Mouse (Mus musculus) heart, postnatal 0 days (tissue): Measurements from ENCODE around the gene Synm. TPM values are rescaled to one million over a fixed set of nuclear protein-coding genes. Genes with fewer than 3 reads are reported as not detected.
A peak's percentile ranks its signal among the peaks of the same experiment; 100 is the strongest.

Source experiments
- ATAC-seq: fragments of 200-750 bp; cut with Nextera tagmentation; 2 replicates; pipeline ENCODE4 v1.8.0; 2017; ENCODE audit warnings: low read depth, moderate number of reproducible peaks, moderate library complexity; ENCODE audit not compliant: insufficient read depth
- DNase-seq: peaks from one replicate; pipeline ENCODE4 v3.0.0-alpha.2; 2016; ENCODE audit warnings: low spot score
- H3K27ac ChIP-seq: fragments of 300-500 bp; sonication (generic); 2 replicates; pipeline ENCODE4 v1.5.1; 2014; ENCODE audit warnings: low read depth, mild to moderate bottlenecking
- H3K27me3 ChIP-seq: fragments of 300-500 bp; sonication (generic); 2 replicates; pipeline ENCODE4 v1.6.1; 2014; ENCODE audit warnings: low read length, mixed read lengths; ENCODE audit not compliant: control insufficient read depth, insufficient read depth
- H3K36me3 ChIP-seq: fragments of 300-500 bp; sonication (generic); replicated peaks from 2 replicates; pipeline ENCODE4 v1.6.1; 2014; ENCODE audit warnings: low read length, mixed read lengths; ENCODE audit not compliant: control insufficient read depth, insufficient read depth
- H3K4me1 ChIP-seq: fragments of 300-500 bp; sonication (generic); 2 replicates; pipeline ENCODE4 v1.6.1; 2014; ENCODE audit warnings: antibody characterized with exemption; ENCODE audit not compliant: control insufficient read depth, insufficient read depth
- H3K4me2 ChIP-seq: fragments of 300-500 bp; sonication (generic); 2 replicates; pipeline ENCODE4 v1.6.1; 2014; ENCODE audit warnings: low read depth, mild to moderate bottlenecking, low read length, moderate library complexity
- H3K4me3 ChIP-seq: fragments of 300-500 bp; sonication (generic); 2 replicates; pipeline ENCODE4 v1.5.1; 2014; ENCODE audit warnings: low read depth, low read length
- H3K9ac ChIP-seq: fragments of 300-500 bp; sonication (generic); replicated peaks from 2 replicates; pipeline ENCODE4 v1.6.1; 2014; ENCODE audit warnings: low read depth, low read length, mixed read lengths
- H3K9me3 ChIP-seq: fragments of 300-500 bp; sonication (generic); replicated peaks from 2 replicates; pipeline ENCODE4 v1.6.1; 2016; ENCODE audit warnings: low read length; ENCODE audit not compliant: control insufficient read depth
- CTCF ChIP-seq: IDR thresholded peaks from 2 replicates; pipeline ENCODE4 v1.5.1; 2016; ENCODE audit warnings: antibody characterized with exemption, control low read depth, low read depth
- EP300 ChIP-seq: IDR thresholded peaks from 2 replicates; pipeline ENCODE4 v1.6.1; 2016; ENCODE audit warnings: antibody characterized with exemption, low read depth
- WGBS: fragments of 180-500 bp; shearing (Covaris S2); extraction: QIAGEN DNeasy Blood & Tissue Kit; methylation state at CpG from one replicate; pipeline ENCODE4 v1.1.7; 2014; 5-methylcytosine and 5-hydroxymethylcytosine counted together
- polyA plus RNA-seq: library from polyadenylated mRNA; unstranded; fragments of >200 nt; fragmentation: Nextera tagmentation; extraction: Ambion mirVana; gene quantifications from 2 replicates; pipeline ENCODE4 v1.2.1, GENCODE M21; 2015
- total RNA-seq: library from RNA; depleted of rRNA; stranded (reverse); fragments of >200 nt; gene quantifications from 2 replicates; pipeline ENCODE4 v1.2.3, GENCODE M21; 2014; ENCODE audit warnings: low replicate concordance

Synm gene
- total and polyA plus RNA-seq, 2 experiments from 2014 or later: 1.5 to 17.2 TPM

GRCm38 (mm10) chr7:67717520-67717919 lies 42.0 kb downstream of the Synm start:
- no peaks in the 10 kb centered on the region for H3K27me3 ChIP-seq
- TF ChIP-seq EP300 (no peak), CTCF (no peak)
- no peak overlapping the region for H3K4me3 ChIP-seq
- ATAC-seq (no peak), DNase-seq (no peak)
- H3K36me3 ChIP-seq: peaks cover 8% of the 10 kb centered on the region
- H3K4me1 ChIP-seq: peaks cover 33% of the 10 kb centered on the region
- H3K4me2 ChIP-seq: no peak overlapping the region
- H3K27ac ChIP-seq: no peak overlapping the region
- 73% methylated on average over 3 of the region's 3 CpGs for WGBS
- H3K9ac ChIP-seq: no peak overlapping the region
- no peaks in the 10 kb centered on the region for H3K9me3 ChIP-seq

DNA sequence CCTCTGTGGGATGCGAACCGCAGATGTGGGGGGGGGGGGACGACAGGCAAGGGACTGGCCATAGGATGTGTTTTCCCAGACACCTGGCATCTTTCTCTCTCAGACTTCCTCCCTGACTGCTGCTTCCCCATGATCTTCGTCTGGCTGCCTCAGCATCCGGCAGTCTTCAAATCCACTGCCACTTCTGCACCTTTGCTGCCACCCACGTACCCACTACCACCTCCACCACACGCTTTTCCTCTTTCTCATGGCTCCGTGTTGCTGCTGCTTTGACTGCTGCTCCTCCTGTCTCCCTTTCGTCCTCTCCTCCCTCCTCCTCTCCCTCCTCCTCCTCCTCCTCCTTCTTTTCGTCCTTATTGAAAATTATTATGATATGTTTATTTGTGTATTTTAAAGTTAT lies 42.6 kb downstream of the Synm start:
- 82% methylated on average over 10 of the region's 10 CpGs for WGBS
- H3K36me3 ChIP-seq: peaks cover 12% of the 10 kb centered on the region
- no peak for TF ChIP-seq EP300
- no peak for TF ChIP-seq CTCF
- DNase-seq (no peak), ATAC-seq (no peak)
- no peaks in the 10 kb centered on the region for H3K9me3 ChIP-seq
- H3K4me3 ChIP-seq: no peak overlapping the region
- peaks cover 33% of the 10 kb centered on the region for H3K4me1 ChIP-seq
- H3K9ac ChIP-seq: no peak overlapping the region
- H3K27ac ChIP-seq: no peak overlapping the region
- H3K4me2 ChIP-seq: no peak overlapping the region
- no peaks in the 10 kb centered on the region for H3K27me3 ChIP-seq

GRCm38 (mm10) chr7:67716213-67716878 lies 43.2 kb downstream of the Synm start:
- DNase-seq (no peak), ATAC-seq (no peak; the same call in 1 of the 2 replicates)
- H3K4me3 ChIP-seq: no peak overlapping the region
- WGBS: 76% methylated on average over 11 of the region's 11 CpGs
- no peak overlapping the region for H3K9ac ChIP-seq
- H3K36me3 ChIP-seq: peaks cover 18% of the 10 kb centered on the region
- no peak overlapping the region for H3K4me2 ChIP-seq
- peaks cover 33% of the 10 kb centered on the region for H3K4me1 ChIP-seq
- H3K27me3 ChIP-seq: no peaks in the 10 kb centered on the region
- TF ChIP-seq EP300: no peak
- TF ChIP-seq CTCF: no peak
- no peaks in the 10 kb centered on the region for H3K9me3 ChIP-seq
- H3K27ac ChIP-seq: no peak overlapping the region

DNA sequence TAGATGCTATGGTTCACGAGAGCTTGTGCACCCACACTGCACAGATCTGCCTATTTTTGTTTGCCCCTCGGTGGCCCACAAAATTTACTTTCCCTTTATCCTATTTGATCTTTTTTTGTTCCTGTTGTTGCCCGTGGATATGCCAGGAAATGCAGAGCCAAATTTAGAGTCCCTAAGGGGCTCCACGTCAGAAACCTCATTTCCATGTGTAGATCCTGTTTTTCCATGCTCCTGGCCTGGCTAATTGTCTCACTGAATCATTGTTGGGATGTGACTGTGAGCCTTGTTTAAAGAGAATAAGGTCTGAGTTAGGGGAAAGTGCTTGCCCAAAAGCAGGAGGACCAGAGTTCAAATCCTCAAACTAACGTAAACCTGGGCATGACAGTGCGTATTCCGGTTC lies 44.4 kb downstream of the Synm start:
- TF ChIP-seq CTCF (no peak), EP300 (no peak)
- Histone ChIP-seq H3K9ac (no peak overlapping the region), H3K4me1 (peaks cover 33% of the 10 kb centered on the region), H3K9me3 (no peaks in the 10 kb centered on the region), H3K27me3 (no peaks in the 10 kb centered on the region), H3K27ac (peak overlapping the region; percentile 44), H3K4me2 (no peak overlapping the region), H3K36me3 (peaks cover 23% of the 10 kb centered on the region), H3K4me3 (no peak overlapping the region)
- 66% methylated on average over 7 of the region's 7 CpGs for WGBS
- DNase-seq (no peak), ATAC-seq (no peak)

DNA sequence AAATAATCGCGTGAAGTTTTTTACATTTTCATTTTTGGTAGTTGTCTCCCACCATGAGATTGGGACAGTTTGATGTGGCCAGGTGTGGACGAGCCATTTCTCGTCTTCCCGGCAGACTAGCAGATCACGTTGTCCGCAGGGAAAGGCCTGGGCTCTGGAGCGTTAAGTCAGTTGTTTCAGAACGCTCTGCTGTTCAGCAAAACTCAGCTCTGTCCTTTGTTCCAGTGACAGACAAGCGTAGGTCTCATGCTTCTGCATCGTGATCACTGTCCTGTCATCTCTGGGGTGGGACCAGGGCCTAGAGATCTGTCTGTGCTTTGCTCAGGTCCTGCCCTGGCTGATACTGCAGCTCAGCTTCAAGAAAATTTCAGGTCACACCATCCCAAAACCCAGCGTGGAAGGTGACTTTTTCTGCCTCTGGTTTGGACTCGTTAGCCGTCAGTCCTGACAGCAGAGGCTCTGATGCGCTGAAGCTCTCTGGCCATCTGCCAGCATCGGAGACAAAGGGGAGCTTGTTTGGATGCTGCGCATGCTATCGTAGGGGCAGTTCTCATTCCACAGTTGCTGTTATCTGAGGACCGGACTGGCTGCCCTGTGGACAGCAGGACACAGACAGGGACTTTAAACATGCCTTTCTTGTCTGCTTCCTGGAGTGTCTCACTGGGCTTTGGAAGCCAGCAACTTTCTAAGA lies 45.6 kb downstream of the Synm start:
- Histone ChIP-seq H3K9ac (no peak overlapping the region), H3K4me3 (no peak overlapping the region)

More for the DNA sequence above, 45.6 kb downstream of the Synm start:
- H3K27ac ChIP-seq: peak overlapping the region; percentile 44
- H3K9me3 ChIP-seq: no peaks in the 10 kb centered on the region
- H3K4me1 ChIP-seq: peaks cover 28% of the 10 kb centered on the region
- H3K27me3 ChIP-seq: no peaks in the 10 kb centered on the region
- TF ChIP-seq EP300 (no peak), CTCF (no peak)
- H3K4me2 ChIP-seq: peak overlapping the region; percentile 20; the same call in 1 of the 2 replicates
- no peak for ATAC-seq
- 43% methylated on average over 19 of the region's 19 CpGs for whole genome bisulfite sequencing
- DNase-seq: peak; percentile 51
- H3K36me3 ChIP-seq: peaks cover 29% of the 10 kb centered on the region
